Mouse (Mus musculus) left cerebral cortex, postnatal 25 days (tissue): Measurements from ENCODE around the gene 4930503E14Rik. TPM values are rescaled to one million over a fixed set of nuclear protein-coding genes. Genes with fewer than 3 reads are reported as not detected.
"Not testable (repeated sequence)": the region's sequence is repeated elsewhere in the genome, so short reads cannot be mapped to it uniquely, and the experiment has no call there.

Experiments used
- DNase-seq, 2 experiments: peaks; one replicate each; pipeline ENCODE4 v3.0.0; 2022; ENCODE audit warnings: low spot score in 2 of 2, mixed read lengths in 1 of 2
- intact Hi-C: fragments of 180-260 bp; cut with DNase I; formaldehyde crosslinking; loops from one replicate; pipeline ENCODE4 v1.15.1; 2025
- total RNA-seq, 2 experiments: library from RNA; stranded (reverse); gene quantifications; 2 replicates each; pipeline ENCODE4 v1.2.3; 2021

Gene 4930503E14Rik
- total RNA-seq: under 1 TPM; 0.30 to 0.50 TPM

DNA sequence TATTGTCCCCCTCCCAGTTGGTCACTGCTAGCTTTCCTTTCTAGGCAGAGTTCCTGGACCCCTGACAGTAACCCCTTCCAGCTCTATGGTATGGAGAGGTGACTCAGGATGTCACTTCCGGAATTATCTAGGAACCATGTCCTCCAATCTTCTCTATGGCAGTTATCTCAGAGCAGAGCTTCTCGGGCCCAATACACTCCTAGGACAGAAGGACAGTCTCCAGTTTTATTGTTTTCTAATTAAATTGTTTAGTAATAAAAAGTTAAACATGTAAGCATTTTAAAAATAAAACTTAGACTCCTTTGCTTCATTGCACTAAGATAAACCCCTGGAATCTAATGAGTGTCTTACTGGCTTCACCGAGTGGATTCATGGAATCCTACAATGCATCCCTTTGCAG is at the start of gene 4930503E14Rik:
Gene 4930503E14Rik (minus strand): TSS at position 101 of the 400 bp plus-strand sequence.
- DNase-seq, intact Hi-C loops: not testable (repeated sequence)

- DNase-seq: no peak
- intact Hi-C loops: no loop called here
Observed at GRCm38 (mm10) chr14:44248039-44248438, 35.0 kb upstream of the 4930503E14Rik start.

DNA sequence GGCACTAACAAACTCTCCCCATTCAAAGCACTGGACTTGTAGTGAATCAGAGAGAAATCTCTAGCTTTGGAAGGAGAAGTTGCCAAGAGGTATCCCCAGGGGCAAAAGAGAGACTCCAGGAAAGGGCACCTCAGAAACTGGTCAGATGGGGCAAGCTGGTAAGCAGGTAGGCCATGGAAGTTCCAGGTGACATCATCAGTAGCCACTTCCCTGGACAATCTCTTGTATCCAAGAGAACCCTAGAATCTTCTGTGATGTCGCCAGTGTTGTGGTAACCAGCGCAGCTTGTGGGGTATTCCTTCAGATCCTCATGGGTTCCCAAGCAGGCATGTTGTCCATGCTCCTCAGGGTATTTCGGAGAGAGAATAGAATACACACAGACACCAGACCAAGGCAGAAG is 15.7 kb downstream of the 4930503E14Rik start, which contains the start of gene Gm8212:
Gene Gm8212 (plus strand): TSS at position 301 of the 400 bp plus-strand sequence.
- intact Hi-C loops, DNase-seq: not testable (repeated sequence)

- DNase-seq, intact Hi-C loops: not testable (repeated sequence)
Observed at GRCm38 (mm10) chr14:44123551-44123950, 89.5 kb downstream of the 4930503E14Rik start, which contains the start of gene Gm3327. Gm3327 (plus strand) TSS chr14:44123851.

Other genes with a start within 250 kb of the 4930503E14Rik start
- not detected for gene Ang6, start 211.0 kb downstream of the 4930503E14Rik start, total RNA-seq
- gene Ear2, start 110.6 kb downstream of the 4930503E14Rik start, total RNA-seq: not detected
- gene Gm3327, start 89.4 kb downstream of the 4930503E14Rik start, total RNA-seq: not detected
- gene Gm8212, start 15.6 kb downstream of the 4930503E14Rik start, total RNA-seq: not detected
- gene Gm8220, start 72.3 kb upstream of the 4930503E14Rik start, total RNA-seq: not detected
- not detected for gene Gm5930, start 125.3 kb upstream of the 4930503E14Rik start, total RNA-seq
- gene Gm8229, start 152.1 kb upstream of the 4930503E14Rik start, total RNA-seq: not detected
- not detected for gene Gm3371, start 197.4 kb upstream of the 4930503E14Rik start, total RNA-seq
- not detected for gene Gm8232, start 220.4 kb upstream of the 4930503E14Rik start, total RNA-seq